Mouse (Mus musculus) spleen, adult 18-20 months (tissue): ENCODE results near the gene Dnase2a.

Experiments
- DNase-seq, 2 experiments: peaks; one replicate each; pipeline ENCODE4 v3.0.0; 2022; ENCODE audit warnings: mixed read lengths in 2 of 2

Dnase2a gene

GRCm38 (mm10) chr8:84937620-84938485 lies 29.5 kb downstream of the Dnase2a start:
- no peak for DNase-seq

- no peak for DNase-seq
Observed at GRCm38 (mm10) chr8:84943699-84944098, 35.3 kb downstream of the Dnase2a start.

- no peak for DNase-seq
Observed at GRCm38 (mm10) chr8:84944478-84945160, 36.3 kb downstream of the Dnase2a start.

- no peak for DNase-seq
Observed at GRCm38 (mm10) chr8:84945235-84945632, 36.9 kb downstream of the Dnase2a start.

GRCm38 (mm10) chr8:84945633-84946527 lies 37.5 kb downstream of the Dnase2a start:
- DNase-seq = no peak

- no peak for DNase-seq
Observed at GRCm38 (mm10) chr8:84946528-84947240, 38.3 kb downstream of the Dnase2a start, which contains the start of gene Rtbdn. Gene Rtbdn, plus strand, starts transcription at chr8:84946991.

- DNase-seq = no peak
Observed at GRCm38 (mm10) chr8:84947241-84947545, 38.8 kb downstream of the Dnase2a start.

- no peak for DNase-seq
Observed at GRCm38 (mm10) chr8:84949753-84950152, 41.4 kb downstream of the Dnase2a start.

- DNase-seq = no peak
Observed at GRCm38 (mm10) chr8:84952612-84953255, 44.4 kb downstream of the Dnase2a start.

- peak in 1 of 2 experiments; percentile 65 for DNase-seq
Observed at GRCm38 (mm10) chr8:84956768-84957167, 48.4 kb downstream of the Dnase2a start.

GRCm38 (mm10) chr8:84959811-84960210 lies 51.5 kb downstream of the Dnase2a start:
- DNase-seq = no peak

- DNase-seq = no peak
Observed at GRCm38 (mm10) chr8:84963952-84964351, 55.6 kb downstream of the Dnase2a start.

- DNase-seq = peak; percentile 86 to 89
Observed at GRCm38 (mm10) chr8:84965731-84966291, 57.5 kb downstream of the Dnase2a start.

- no peak for DNase-seq
Observed at GRCm38 (mm10) chr8:84966603-84967002, 58.2 kb downstream of the Dnase2a start.

GRCm38 (mm10) chr8:84967532-84968304 lies 59.4 kb downstream of the Dnase2a start:
- DNase-seq = no peak

GRCm38 (mm10) chr8:84968650-84969049 lies 60.3 kb downstream of the Dnase2a start:
- DNase-seq = no peak

GRCm38 (mm10) chr8:84969241-84970134 lies 61.1 kb downstream of the Dnase2a start, which contains the start of the genes Gm49661, Prdx2 and Rnaseh2a:
Gene Gm49661, minus strand, starts transcription at chr8:84969433.
Gene Prdx2, plus strand, starts transcription at chr8:84969587.
Gene Rnaseh2a, minus strand, starts transcription at chr8:84969767.
- peak; percentile 49 to 62 for DNase-seq

- DNase-seq = no peak
Observed at GRCm38 (mm10) chr8:84970135-84970790, 61.9 kb downstream of the Dnase2a start.

GRCm38 (mm10) chr8:84970913-84971312 lies 62.6 kb downstream of the Dnase2a start:
- no peak for DNase-seq
